In genomic region chr9:71453917-71454316, GRCm38 (mm10) we compare ENCODE assay signal across 29 mouse cellular contexts. TPM values are rescaled to one million over a fixed set of nuclear protein-coding genes. Genes with fewer than 3 reads are reported as not detected.
DNase-seq lines count a peak whose midpoint lies in the region; ATAC-seq and TF ChIP-seq lines count a peak whose summit lies in the region.
"Had no signal": no experiment of that assay in that cellular context is flagged by ENCODE, and none has a peak within 500 bp of the region (broad histone marks: within the 10 kb centered on the region; RNA-seq: fewer than 3 reads in every experiment).

No protein-coding gene starts in this region.

- ATAC-seq in liver, postnatal 0 days: no peak
- no peak for ATAC-seq in forebrain, embryonic 15.5 days (replicated peaks)
- ATAC-seq: midbrain, embryonic 16.5 days had no signal

- no peaks in the 10 kb centered on the region for H3K36me3 ChIP-seq in heart, embryonic 10.5 days
- no peaks in the 10 kb centered on the region for H3K36me3 ChIP-seq in liver, adult 2 months (ENCODE audit: control insufficient read depth, insufficient read depth, low read length)
- H3K36me3 ChIP-seq in liver, postnatal 0 days (replicated peaks; ENCODE audit: insufficient read depth, low read length): no peaks in the 10 kb centered on the region
- H3K36me3 ChIP-seq in forebrain, embryonic 15.5 days: no peaks in the 10 kb centered on the region
- H3K36me3 ChIP-seq: embryonic facial prominence, embryonic 10.5 days; embryonic facial prominence, embryonic 15.5 days; forebrain, embryonic 12.5 days; G1E; heart, embryonic 12.5 days; hindbrain, embryonic 12.5 days; limb, embryonic 10.5 days; limb, embryonic 15.5 days; midbrain, embryonic 10.5 days; neural tube, embryonic 12.5 days had no signal

- H3K27ac ChIP-seq in heart, embryonic 10.5 days: 0 out of 2 replicates have a peak overlapping the region, but pooled peaks have one; percentile 49
- no peak overlapping the region for H3K27ac ChIP-seq in liver, adult 2 months (replicated peaks; ENCODE audit: insufficient read depth, low read depth, low read length)
- H3K27ac ChIP-seq in liver, postnatal 0 days (ENCODE audit: low read depth): no peak overlapping the region
- no peak overlapping the region for H3K27ac ChIP-seq in forebrain, embryonic 15.5 days (replicated peaks)
- H3K27ac ChIP-seq: embryonic facial prominence, embryonic 10.5 days; embryonic facial prominence, embryonic 15.5 days; forebrain, embryonic 12.5 days; hindbrain, embryonic 12.5 days; limb, embryonic 10.5 days; limb, embryonic 15.5 days; midbrain, embryonic 10.5 days; neural tube, embryonic 12.5 days had no signal

- no peak for TF ChIP-seq EP300 in liver, postnatal 0 days (IDR thresholded peaks at IDR 0.05; ENCODE audit: low read depth)

- no peak overlapping the region for H3K9ac ChIP-seq in liver, adult 2 months (ENCODE audit: low read depth, low read length)
- H3K9ac ChIP-seq in liver, postnatal 0 days (replicated peaks): no peak overlapping the region
- H3K9ac ChIP-seq in forebrain, embryonic 15.5 days (replicated peaks): no peak overlapping the region
- H3K9ac ChIP-seq: embryonic facial prominence, embryonic 15.5 days; forebrain, embryonic 12.5 days; heart, embryonic 12.5 days; hindbrain, embryonic 12.5 days; limb, embryonic 15.5 days; neural tube, embryonic 12.5 days had no signal

- peaks cover 27% of the 10 kb centered on the region for H3K4me1 ChIP-seq in heart, embryonic 10.5 days
- no peaks in the 10 kb centered on the region for H3K4me1 ChIP-seq in liver, adult 2 months (ENCODE audit: control insufficient read depth, insufficient read depth, low read length)
- H3K4me1 ChIP-seq in liver, postnatal 0 days (ENCODE audit: insufficient read depth): no peaks in the 10 kb centered on the region
- no peaks in the 10 kb centered on the region for H3K4me1 ChIP-seq in forebrain, embryonic 15.5 days
- H3K4me1 ChIP-seq: neural tube, embryonic 12.5 days had no signal

- no peaks in the 10 kb centered on the region for H3K79me2 ChIP-seq in liver, adult 2 months (ENCODE audit: control insufficient read depth, insufficient read depth, low read length)

- H3K27me3 ChIP-seq in heart, embryonic 10.5 days (ENCODE audit: insufficient read depth, poor library complexity, severe bottlenecking): no peaks in the 10 kb centered on the region
- no peaks in the 10 kb centered on the region for H3K27me3 ChIP-seq in liver, adult 2 months (ENCODE audit: control insufficient read depth, insufficient read depth, low read length)
- H3K27me3 ChIP-seq in liver, postnatal 0 days (ENCODE audit: insufficient read depth, low read length): no peaks in the 10 kb centered on the region
- H3K27me3 ChIP-seq in forebrain, embryonic 15.5 days: no peaks in the 10 kb centered on the region
- H3K27me3 ChIP-seq: embryonic facial prominence, embryonic 15.5 days; heart, embryonic 12.5 days; hindbrain, embryonic 12.5 days had no signal

- no peaks in the 10 kb centered on the region for H3K9me3 ChIP-seq in heart, embryonic 10.5 days
- H3K9me3 ChIP-seq in liver, postnatal 0 days (ENCODE audit: low read length): no peaks in the 10 kb centered on the region
- H3K9me3 ChIP-seq in forebrain, embryonic 15.5 days: no peaks in the 10 kb centered on the region
- H3K9me3 ChIP-seq: embryonic facial prominence, embryonic 10.5 days; embryonic facial prominence, embryonic 15.5 days; forebrain, embryonic 12.5 days; G1E; hindbrain, embryonic 12.5 days; limb, embryonic 10.5 days; limb, embryonic 15.5 days; midbrain, embryonic 10.5 days had no signal

- no peak for TF ChIP-seq POLR2A in liver, adult 2 months (IDR thresholded peaks at IDR 0.05; ENCODE audit: extremely low read depth, insufficient read depth, low read length)

- no peak for TF ChIP-seq CTCF in liver, adult 2 months (IDR thresholded peaks at IDR 0.05; ENCODE audit: low read depth, low read length)
- TF ChIP-seq CTCF in liver, postnatal 0 days (IDR thresholded peaks at IDR 0.05; ENCODE audit: low read depth): no peak

- no peak overlapping the region for H3K4me3 ChIP-seq in heart, embryonic 10.5 days
- H3K4me3 ChIP-seq in liver, adult 2 months (ENCODE audit: insufficient read depth, low read depth, low read length): no peak overlapping the region
- no peak overlapping the region for H3K4me3 ChIP-seq in liver, postnatal 0 days (ENCODE audit: low read depth, low read length)
- H3K4me3 ChIP-seq in forebrain, embryonic 15.5 days: no peak overlapping the region
- H3K4me3 ChIP-seq: embryonic facial prominence, embryonic 10.5 days; embryonic facial prominence, embryonic 15.5 days; forebrain, embryonic 12.5 days; heart, embryonic 12.5 days; hindbrain, embryonic 12.5 days; limb, embryonic 10.5 days; limb, embryonic 15.5 days; midbrain, embryonic 10.5 days; myocyte; neural tube, embryonic 12.5 days had no signal

- WGBS in heart, embryonic 10.5 days: 60% methylated on average over 5 of the region's 5 CpGs
- 55% methylated on average over 5 of the region's 5 CpGs for WGBS in liver, adult 2 months
- 64% methylated on average over 5 of the region's 5 CpGs for WGBS in liver, postnatal 0 days (ENCODE audit: insufficient replicate concordance)
- 73% methylated on average over 5 of the region's 5 CpGs for WGBS in forebrain, embryonic 15.5 days

- no peak for DNase-seq in heart, embryonic 10.5 days (ENCODE audit: low spot score)
- no peak for DNase-seq in heart, adult 8-10 months (ENCODE audit: low spot score)
- DNase-seq in liver, adult 2 months (ENCODE audit: extremely low read depth, low read depth, low spot score): peak; percentile 16
- no peak for DNase-seq in liver, postnatal 0 days
- peak; percentile 9 for DNase-seq in 416B (ENCODE audit: low read depth)
- DNase-seq in Muller cell, postnatal 12 days (ENCODE audit: inconsistent ontology term): peak; percentile 4
- DNase-seq in spleen, postnatal 14 days (ENCODE audit: low spot score in 2 of 2): no peak
- DNase-seq: adrenal gland, postnatal 25 days; cerebellum, adult 2 months; cerebellum, postnatal 14 days; gastrocnemius, postnatal 10 days; kidney, adult 18-20 months; lung, postnatal 14 days; right cerebral cortex, adult 18-20 months; right cerebral cortex, postnatal 4 days; thymus, postnatal 4 days had no signal

- no peak overlapping the region for H3K4me2 ChIP-seq in liver, postnatal 0 days (ENCODE audit: low read depth, low read length)
- no peak overlapping the region for H3K4me2 ChIP-seq in forebrain, embryonic 15.5 days (replicated peaks)
- H3K4me2 ChIP-seq: embryonic facial prominence, embryonic 15.5 days; forebrain, embryonic 12.5 days; hindbrain, embryonic 12.5 days; limb, embryonic 15.5 days; neural tube, embryonic 12.5 days had no signal

RNA-seq across cellular contexts. Expression of gene Polr2m, which starts 31.8 kb away (rescaled TPM):
- 410 and 449 TPM in 2 replicates for polyA plus RNA-seq in heart, embryonic 10.5 days (2016; fragmentation: Nextera tagmentation; extraction: Ambion mirVana)
- 100 to 1,000 TPM; 290 to 334 (median 304) TPM for total RNA-seq in heart, adult 8-10 months (2022)
- 52.3 and 52.9 TPM in 2 replicates for total RNA-seq in liver, adult 2 months (2014; rRNA removed)
- polyA plus RNA-seq in liver, adult 2 months (2012; rRNA removed): 200 and 264 TPM in 2 replicates
- 69.2 and 71.1 TPM in 2 replicates for polyA plus RNA-seq in liver, postnatal 0 days (2015; fragmentation: Nextera tagmentation; extraction: Ambion mirVana)
- 306 and 312 TPM in 2 replicates for polyA plus RNA-seq in forebrain, embryonic 15.5 days (2015; fragmentation: Nextera tagmentation; extraction: Ambion mirVana)

Comparison
In these comparisons a context has a peak if more than half of its experiments do, and no peak if none do; other contexts are left out.
1. DNase-seq: peak in liver, adult 2 months (single experiment), 416B (single experiment) and Muller cell, postnatal 12 days (single experiment); none in heart, embryonic 10.5 days (single experiment), heart, adult 8-10 months (single experiment), liver, postnatal 0 days (single experiment) and spleen, postnatal 14 days (0 of 2).